Mouse (Mus musculus) naive thymus-derived CD4-positive, alpha-beta T cell, adult 5 months (primary cell): ENCODE measurements around the gene Fthl17b. TPM values are rescaled to one million over a fixed set of nuclear protein-coding genes. Genes with fewer than 3 reads are reported as not detected.

Source experiments
- polyA plus RNA-seq: library from polyadenylated mRNA; unstranded; fragments of 100-300 nt; shearing (Covaris generic); gene quantifications from one replicate; pipeline ENCODE4 v1.2.1, GENCODE M21; 2017

Fthl17b gene
- not detected for polyA plus RNA-seq

GRCm38 (mm10) chrX:8962875-8963274 is at the start of gene Fthl17b:
Gene Fthl17b, minus strand, starts transcription at chrX:8962975.

DNA sequence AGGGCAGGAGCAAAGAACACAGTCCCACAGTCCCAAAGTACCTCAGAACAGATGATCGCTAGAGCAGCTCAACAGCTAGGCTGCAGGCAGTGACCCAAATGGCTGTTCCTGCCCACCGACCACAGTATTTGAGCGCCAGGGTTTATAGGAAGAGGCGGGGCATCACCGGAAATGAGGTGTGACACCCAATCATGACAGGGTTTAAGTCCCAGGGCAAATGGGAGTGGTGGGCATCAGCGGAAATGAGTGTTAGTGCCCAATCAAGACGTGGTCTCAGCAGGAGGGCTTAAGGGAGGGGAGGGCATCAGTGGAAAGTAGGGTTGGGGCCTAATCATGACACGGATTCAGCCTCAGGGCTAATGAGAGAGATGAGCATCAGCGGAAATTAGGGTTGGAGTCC is 23.9 kb upstream of the Fthl17b start, which contains the start of gene Fthl17d:
TSS of gene Fthl17d (minus strand) at position 101 of the 400 bp plus-strand sequence.

GRCm38 (mm10) chrX:8976459-8976858 is 13.7 kb upstream of the Fthl17b start, which contains the start of gene Fthl17c:
Gene Fthl17c, minus strand, starts transcription at chrX:8976559.

Other genes starting within 250 kb of the Fthl17b start
- not detected for gene Ssx9, start 214.5 kb downstream of the Fthl17b start, polyA plus RNA-seq
- not detected for gene Ssxb5, start 159.3 kb downstream of the Fthl17b start, polyA plus RNA-seq
- gene Gm6592, start 119.0 kb downstream of the Fthl17b start, polyA plus RNA-seq = not detected
- not detected for gene Gm5751, start 88.7 kb downstream of the Fthl17b start, polyA plus RNA-seq
- 3.2 TPM for gene B630019K06Rik, start 70.6 kb downstream of the Fthl17b start, polyA plus RNA-seq
- gene Fthl17c, start 13.6 kb upstream of the Fthl17b start, polyA plus RNA-seq = not detected
- not detected for gene Fthl17d, start 23.8 kb upstream of the Fthl17b start, polyA plus RNA-seq
- not detected for gene Fthl17e, start 70.5 kb upstream of the Fthl17b start, polyA plus RNA-seq
- not detected for gene Fthl17f, start 100.0 kb upstream of the Fthl17b start, polyA plus RNA-seq
- not detected for gene 4930402K13Rik, start 141.6 kb upstream of the Fthl17b start, polyA plus RNA-seq
- gene Lancl3, start 236.9 kb upstream of the Fthl17b start, polyA plus RNA-seq = 0.09 TPM